In genomic region chr11:116847187-116848085, GRCm38 (mm10) we compare ENCODE assay signal across 27 mouse cellular contexts. TPM values are rescaled to one million over a fixed set of nuclear protein-coding genes. Genes with fewer than 3 reads are reported as not detected.
DNase-seq lines count a peak whose midpoint lies in the region; ATAC-seq and TF ChIP-seq lines count a peak whose summit lies in the region.
"Had no signal": no experiment of that assay in that cellular context is flagged by ENCODE, and none has a peak within 500 bp of the region (broad histone marks: within the 10 kb centered on the region; RNA-seq: fewer than 3 reads in every experiment).

No protein-coding gene starts in this region.

- no peak for TF ChIP-seq CTCF in CH12.LX (conservative IDR thresholded peaks at IDR 0.05 in 1 of 2, IDR thresholded peaks at IDR 0.05 in 1 of 2; ENCODE audit: low read depth in 2 of 2, low read length in 2 of 2)

- no peaks in the 10 kb centered on the region for H3K27me3 ChIP-seq in heart, embryonic 13.5 days (replicated peaks)
- H3K27me3 ChIP-seq in liver, embryonic 13.5 days: no peaks in the 10 kb centered on the region
- H3K27me3 ChIP-seq in liver, embryonic 11.5 days (replicated peaks; ENCODE audit: control insufficient read depth, insufficient read depth, low read length): no peaks in the 10 kb centered on the region
- no peaks in the 10 kb centered on the region for H3K27me3 ChIP-seq in CH12.LX (replicated peaks)
- H3K27me3 ChIP-seq in embryonic facial prominence, embryonic 15.5 days: no peaks in the 10 kb centered on the region
- H3K27me3 ChIP-seq in forebrain, embryonic 16.5 days (replicated peaks; ENCODE audit: control insufficient read depth, insufficient read depth, low read length): no peaks in the 10 kb centered on the region
- H3K27me3 ChIP-seq: hindbrain, embryonic 15.5 days; midbrain, embryonic 15.5 days had no signal

- peak overlapping the region; percentile 13; the same call in 1 of the 2 replicates for H3K9ac ChIP-seq in heart, embryonic 13.5 days
- peak overlapping the region; percentile 43; the same call in 1 of the 2 replicates for H3K9ac ChIP-seq in liver, embryonic 13.5 days
- no peak overlapping the region for H3K9ac ChIP-seq in liver, embryonic 11.5 days (ENCODE audit: low read depth, low read length)
- H3K9ac ChIP-seq in CH12.LX (ENCODE audit: insufficient read depth, low read depth): no peak overlapping the region
- H3K9ac ChIP-seq in embryonic facial prominence, embryonic 15.5 days: no peak overlapping the region
- no peak overlapping the region for H3K9ac ChIP-seq in forebrain, embryonic 16.5 days (replicated peaks; ENCODE audit: low read depth, low read length)
- H3K9ac ChIP-seq: forebrain, postnatal 0 days; hindbrain, embryonic 15.5 days; lung, embryonic 14.5 days; midbrain, embryonic 15.5 days had no signal

- dilution Hi-C loops in CH12.LX (cut with MboI; ENCODE audit: extremely low pct_ligation_motif_present, extremely low pct_unique_long_range_greater_than_20kb, low sequenced_read_pairs): no loop called here

- in situ Hi-C loops in CH12.LX (cut with MboI; ENCODE audit: low pct_ligation_motif_present, low pct_unique_long_range_greater_than_20kb, low sequenced_read_pairs): no loop called here

- peaks cover 44% of the 10 kb centered on the region for H3K4me1 ChIP-seq in heart, embryonic 13.5 days
- H3K4me1 ChIP-seq in liver, embryonic 13.5 days (replicated peaks): peaks cover 65% of the 10 kb centered on the region
- peaks cover 14% of the 10 kb centered on the region for H3K4me1 ChIP-seq in liver, embryonic 11.5 days (replicated peaks; ENCODE audit: control insufficient read depth, insufficient read depth, low read length)
- H3K4me1 ChIP-seq in CH12.LX (ENCODE audit: control insufficient read depth in 1 of 2, insufficient read depth in 2 of 2): peaks cover 5 to 56% of the 10 kb centered on the region in 2 experiments; a peak in 3 of 4 replicates
- H3K4me1 ChIP-seq in embryonic facial prominence, embryonic 15.5 days: peaks cover 26% of the 10 kb centered on the region
- H3K4me1 ChIP-seq in forebrain, embryonic 16.5 days (replicated peaks; ENCODE audit: control insufficient read depth, insufficient read depth, low read length): peaks cover 18% of the 10 kb centered on the region

- 0 out of 2 replicates have a peak overlapping the region, but pooled peaks have one; percentile 6 for H3K27ac ChIP-seq in heart, embryonic 13.5 days (replicated peaks)
- H3K27ac ChIP-seq in liver, embryonic 13.5 days: peak overlapping the region; percentile 9
- H3K27ac ChIP-seq in liver, embryonic 11.5 days (ENCODE audit: low read depth, low read length): no peak overlapping the region
- no peak overlapping the region for H3K27ac ChIP-seq in CH12.LX (ENCODE audit: insufficient read depth, low read depth)
- H3K27ac ChIP-seq in embryonic facial prominence, embryonic 15.5 days (replicated peaks): peak overlapping the region; percentile 13
- H3K27ac ChIP-seq in forebrain, embryonic 16.5 days (ENCODE audit: low read length): no peak overlapping the region
- H3K27ac ChIP-seq: heart, embryonic 10.5 days; hindbrain, embryonic 10.5 days; hindbrain, embryonic 15.5 days; midbrain, embryonic 15.5 days had no signal

- no peak overlapping the region for H3K4me3 ChIP-seq in heart, embryonic 13.5 days
- no peak overlapping the region; the same call in 1 of the 2 replicates for H3K4me3 ChIP-seq in liver, embryonic 13.5 days (replicated peaks)
- H3K4me3 ChIP-seq in liver, embryonic 11.5 days (ENCODE audit: low read depth, low read length): no peak overlapping the region
- no peak overlapping the region for H3K4me3 ChIP-seq in CH12.LX (replicated peaks in 1 of 3; ENCODE audit: low read depth in 2 of 3, low read length in 2 of 3, poor library complexity in 1 of 3)
- H3K4me3 ChIP-seq in embryonic facial prominence, embryonic 15.5 days (replicated peaks): no peak overlapping the region
- H3K4me3 ChIP-seq in forebrain, embryonic 16.5 days (replicated peaks; ENCODE audit: low read length): no peak overlapping the region
- H3K4me3 ChIP-seq: heart, embryonic 10.5 days; hindbrain, embryonic 10.5 days; hindbrain, embryonic 15.5 days; midbrain, embryonic 15.5 days had no signal

- H3K9me3 ChIP-seq in heart, embryonic 13.5 days: no peaks in the 10 kb centered on the region
- no peaks in the 10 kb centered on the region for H3K9me3 ChIP-seq in liver, embryonic 13.5 days (replicated peaks)
- H3K9me3 ChIP-seq in liver, embryonic 11.5 days (ENCODE audit: control insufficient read depth, low read length): no peaks in the 10 kb centered on the region
- H3K9me3 ChIP-seq in CH12.LX (replicated peaks; ENCODE audit: low read length): no peaks in the 10 kb centered on the region
- H3K9me3 ChIP-seq in embryonic facial prominence, embryonic 15.5 days (replicated peaks): no peaks in the 10 kb centered on the region
- no peaks in the 10 kb centered on the region for H3K9me3 ChIP-seq in forebrain, embryonic 16.5 days (ENCODE audit: control insufficient read depth, low read length)
- H3K9me3 ChIP-seq: heart, embryonic 10.5 days; hindbrain, embryonic 10.5 days; hindbrain, embryonic 15.5 days; midbrain, embryonic 15.5 days had no signal

- TF ChIP-seq RAD21 in CH12.LX (IDR thresholded peaks at IDR 0.05; ENCODE audit: low read depth, low read length): no peak

- TF ChIP-seq POLR2A in CH12.LX (IDR thresholded peaks at IDR 0.05; ENCODE audit: low read depth, low read length): peak; percentile 32

- peaks cover 67% of the 10 kb centered on the region for H3K79me2 ChIP-seq in CH12.LX (replicated peaks; ENCODE audit: control insufficient read depth, extremely low read depth, insufficient read depth, poor library complexity, severe bottlenecking)

- H3K4me2 ChIP-seq in heart, embryonic 13.5 days: no peak overlapping the region
- H3K4me2 ChIP-seq in liver, embryonic 13.5 days: no peak overlapping the region
- no peak overlapping the region for H3K4me2 ChIP-seq in liver, embryonic 11.5 days
- peak overlapping the region; percentile 1; the same call in 1 of the 2 replicates for H3K4me2 ChIP-seq in CH12.LX (ENCODE audit: insufficient read depth, low read depth, poor library complexity, severe bottlenecking)
- no peak overlapping the region for H3K4me2 ChIP-seq in embryonic facial prominence, embryonic 15.5 days (replicated peaks)
- no peak overlapping the region for H3K4me2 ChIP-seq in forebrain, embryonic 16.5 days (ENCODE audit: low read length)
- H3K4me2 ChIP-seq: hindbrain, embryonic 15.5 days; lung, embryonic 14.5 days; midbrain, embryonic 15.5 days had no signal

- no peak for ATAC-seq in heart, embryonic 13.5 days (ENCODE audit: extremely low read depth, insufficient number of reproducible peaks, low FRiP score, low TSS enrichment)
- ATAC-seq in liver, embryonic 13.5 days (ENCODE audit: low read depth): no peak
- ATAC-seq in liver, embryonic 11.5 days (replicated peaks; ENCODE audit: low FRiP score): no peak
- ATAC-seq in embryonic facial prominence, embryonic 15.5 days (ENCODE audit: insufficient number of reproducible peaks, low FRiP score, low TSS enrichment, low read depth): no peak
- ATAC-seq in forebrain, embryonic 16.5 days: no peak
- ATAC-seq: forebrain, postnatal 0 days; inflammation-experienced regulatory T-cells, adult 6 months; midbrain, embryonic 15.5 days had no signal

- no peak for TF ChIP-seq EP300 in CH12.LX (IDR thresholded peaks at IDR 0.05; ENCODE audit: low read length)

- H3K36me3 ChIP-seq in heart, embryonic 13.5 days: peaks cover 54% of the 10 kb centered on the region
- H3K36me3 ChIP-seq in liver, embryonic 13.5 days: peaks cover 65% of the 10 kb centered on the region
- peaks cover 21% of the 10 kb centered on the region for H3K36me3 ChIP-seq in liver, embryonic 11.5 days (ENCODE audit: control insufficient read depth, insufficient read depth, low read length)
- H3K36me3 ChIP-seq in CH12.LX (replicated peaks in 1 of 2; ENCODE audit: control insufficient read depth in 1 of 2, insufficient read depth in 1 of 2, low read length in 1 of 2): peaks cover 29 to 56% of the 10 kb centered on the region in 2 experiments
- H3K36me3 ChIP-seq in embryonic facial prominence, embryonic 15.5 days: peaks cover 24% of the 10 kb centered on the region
- H3K36me3 ChIP-seq in forebrain, embryonic 16.5 days (ENCODE audit: control insufficient read depth, insufficient read depth): peaks cover 9% of the 10 kb centered on the region; the same call in 1 of the 2 replicates

- 87% methylated on average over 3 of the region's 3 CpGs for WGBS in heart, embryonic 13.5 days
- WGBS in liver, embryonic 13.5 days (ENCODE audit: insufficient replicate concordance): 88% methylated on average over 3 of the region's 3 CpGs
- 92% methylated on average over 3 of the region's 3 CpGs for WGBS in liver, embryonic 11.5 days
- 84% methylated on average over 3 of the region's 3 CpGs for WGBS in embryonic facial prominence, embryonic 15.5 days
- 89% methylated on average over 3 of the region's 3 CpGs for WGBS in forebrain, embryonic 16.5 days

- DNase-seq in heart, postnatal 4 days: no peak
- DNase-seq in liver, embryonic 13.5 days: no peak
- no peak for DNase-seq in liver, embryonic 11.5 days (ENCODE audit: low spot score)
- DNase-seq in CH12.LX (ENCODE audit: extremely low read depth): peak; percentile 34
- DNase-seq in frontal cortex, postnatal 25 days (ENCODE audit: low spot score in 2 of 2): no peak
- DNase-seq: adrenal gland, postnatal 25 days; cerebellum, adult 11-12 months; cerebellum, adult 9-11 months; forebrain, postnatal 0 days; gastrocnemius, postnatal 10 days; heart, postnatal 10 days; kidney, adult 11 months; kidney, postnatal 10 days; lung, embryonic 14.5 days; lung, postnatal 14 days; right cerebral cortex, postnatal 25 days; thymus, adult 2 months; thymus, postnatal 4 days had no signal

RNA-seq across cellular contexts. Expression of gene Jmjd6, which starts 4.2 kb away (rescaled TPM):
- 61.7 and 75.3 TPM in 2 replicates for polyA plus RNA-seq in heart, embryonic 13.5 days (2015; fragmentation: Nextera tagmentation; extraction: Ambion mirVana)
- 10 to 100 TPM; 41.2 to 43.3 TPM for total RNA-seq in heart, postnatal 4 days (2021)
- 38.1 and 40.1 TPM in 2 replicates for polyA plus RNA-seq in liver, embryonic 13.5 days (2015; fragmentation: Nextera tagmentation; extraction: Ambion mirVana)
- 93.1 and 102 TPM in 2 replicates for polyA plus RNA-seq in liver, embryonic 11.5 days (2014; fragmentation: Nextera tagmentation; extraction: Ambion mirVana)
- total RNA-seq in CH12.LX (2012; rRNA removed) (106 and 110 TPM in 2 replicates), CH12.LX (2014; rRNA removed) (104 and 116 TPM in 2 replicates)
- polyA plus RNA-seq in CH12.LX (2012; ENCODE audit: insufficient read length, low read depth): 109 and 133 TPM in 2 replicates
- 74.1 and 79.1 TPM in 2 replicates for polyA plus RNA-seq in embryonic facial prominence, embryonic 15.5 days (2015; fragmentation: Nextera tagmentation; extraction: Ambion mirVana)
- polyA plus RNA-seq in forebrain, embryonic 16.5 days (2015; fragmentation: Nextera tagmentation; extraction: Ambion mirVana): 71.2 and 72.5 TPM in 2 replicates

RNA-seq across cellular contexts. Expression of gene Mettl23, which starts 4.4 kb away (rescaled TPM):
- 63.8 and 68.8 TPM in 2 replicates for polyA plus RNA-seq in heart, embryonic 13.5 days (2015; fragmentation: Nextera tagmentation; extraction: Ambion mirVana)
- 10 to 100 TPM; 31.0 to 32.2 TPM for total RNA-seq in heart, postnatal 4 days (2021)
- polyA plus RNA-seq in liver, embryonic 13.5 days (2015; fragmentation: Nextera tagmentation; extraction: Ambion mirVana): 44.2 and 47.0 TPM in 2 replicates
- polyA plus RNA-seq in liver, embryonic 11.5 days (2014; fragmentation: Nextera tagmentation; extraction: Ambion mirVana): 65.1 and 73.9 TPM in 2 replicates
- total RNA-seq in CH12.LX (2012; rRNA removed) (60.1 and 63.7 TPM in 2 replicates), CH12.LX (2014; rRNA removed) (64.9 and 82.2 TPM in 2 replicates)
- polyA plus RNA-seq in CH12.LX (2012; ENCODE audit: insufficient read length, low read depth): 30.6 and 44.5 TPM in 2 replicates
- 75.9 and 79.9 TPM in 2 replicates for polyA plus RNA-seq in embryonic facial prominence, embryonic 15.5 days (2015; fragmentation: Nextera tagmentation; extraction: Ambion mirVana)
- polyA plus RNA-seq in forebrain, embryonic 16.5 days (2015; fragmentation: Nextera tagmentation; extraction: Ambion mirVana): 80.4 and 88.5 TPM in 2 replicates

RNA-seq across cellular contexts. Expression of gene Mfsd11, which starts 4.8 kb away (rescaled TPM):
- 32.2 and 35.5 TPM in 2 replicates for polyA plus RNA-seq in heart, embryonic 13.5 days (2015; fragmentation: Nextera tagmentation; extraction: Ambion mirVana)
- 10 to 100 TPM; 26.9 to 35.6 TPM for total RNA-seq in heart, postnatal 4 days (2021)
- polyA plus RNA-seq in liver, embryonic 13.5 days (2015; fragmentation: Nextera tagmentation; extraction: Ambion mirVana): 10.4 and 11.8 TPM in 2 replicates
- polyA plus RNA-seq in liver, embryonic 11.5 days (2014; fragmentation: Nextera tagmentation; extraction: Ambion mirVana): 21.4 and 23.9 TPM in 2 replicates
- total RNA-seq in CH12.LX (2012; rRNA removed) (13.2 and 16.0 TPM in 2 replicates), CH12.LX (2014; rRNA removed) (3.7 and 4.1 TPM in 2 replicates)
- 15.4 and 17.7 TPM in 2 replicates for polyA plus RNA-seq in CH12.LX (2012; ENCODE audit: insufficient read length, low read depth)
- 44.8 and 51.2 TPM in 2 replicates for polyA plus RNA-seq in embryonic facial prominence, embryonic 15.5 days (2015; fragmentation: Nextera tagmentation; extraction: Ambion mirVana)
- polyA plus RNA-seq in forebrain, embryonic 16.5 days (2015; fragmentation: Nextera tagmentation; extraction: Ambion mirVana): 46.3 and 55.8 TPM in 2 replicates

RNA-seq across cellular contexts. Expression of gene Srsf2, which starts 5.5 kb away (rescaled TPM):
- 530 and 543 TPM in 2 replicates for polyA plus RNA-seq in heart, embryonic 13.5 days (2015; fragmentation: Nextera tagmentation; extraction: Ambion mirVana)
- total RNA-seq in heart, postnatal 4 days (2021): 100 to 1,000 TPM; 269 to 299 TPM
- 543 and 573 TPM in 2 replicates for polyA plus RNA-seq in liver, embryonic 13.5 days (2015; fragmentation: Nextera tagmentation; extraction: Ambion mirVana)
- 931 and 939 TPM in 2 replicates for polyA plus RNA-seq in liver, embryonic 11.5 days (2014; fragmentation: Nextera tagmentation; extraction: Ambion mirVana)
- 298 and 478 TPM in 2 replicates for total RNA-seq in CH12.LX (2012; rRNA removed)
- 443 and 471 TPM in 2 replicates for total RNA-seq in CH12.LX (2014; rRNA removed)
- 1,116 and 1,224 TPM in 2 replicates for polyA plus RNA-seq in CH12.LX (2012; ENCODE audit: insufficient read length, low read depth)
- polyA plus RNA-seq in embryonic facial prominence, embryonic 15.5 days (2015; fragmentation: Nextera tagmentation; extraction: Ambion mirVana): 694 and 715 TPM in 2 replicates
- 649 and 700 TPM in 2 replicates for polyA plus RNA-seq in forebrain, embryonic 16.5 days (2015; fragmentation: Nextera tagmentation; extraction: Ambion mirVana)

RNA-seq across cellular contexts. Expression of gene Mxra7, which starts 19.6 kb away (rescaled TPM):
- 18.4 and 19.3 TPM in 2 replicates for polyA plus RNA-seq in heart, embryonic 13.5 days (2015; fragmentation: Nextera tagmentation; extraction: Ambion mirVana)
- 10 to 100 TPM; 40.9 to 42.9 TPM for total RNA-seq in heart, postnatal 4 days (2021)
- 2.0 and 2.5 TPM in 2 replicates for polyA plus RNA-seq in liver, embryonic 13.5 days (2015; fragmentation: Nextera tagmentation; extraction: Ambion mirVana)
- 8.4 and 9.3 TPM in 2 replicates for polyA plus RNA-seq in liver, embryonic 11.5 days (2014; fragmentation: Nextera tagmentation; extraction: Ambion mirVana)
- total RNA-seq in CH12.LX (2012; rRNA removed) (not detected in 2 replicates), CH12.LX (2014; rRNA removed) (not detected in 2 replicates)
- not detected in 2 replicates for polyA plus RNA-seq in CH12.LX (2012; ENCODE audit: insufficient read length, low read depth)
- polyA plus RNA-seq in embryonic facial prominence, embryonic 15.5 days (2015; fragmentation: Nextera tagmentation; extraction: Ambion mirVana): 24.8 and 32.3 TPM in 2 replicates
- 6.3 and 7.8 TPM in 2 replicates for polyA plus RNA-seq in forebrain, embryonic 16.5 days (2015; fragmentation: Nextera tagmentation; extraction: Ambion mirVana)
- total RNA-seq: neutrophil, adult 5-6 weeks had no signal
- polyA plus RNA-seq: inflammation-experienced regulatory T-cells, adult 6 months had no signal

Comparison
In these comparisons a context has a peak if more than half of its experiments do, and no peak if none do; other contexts are left out.
1. H3K27ac ChIP-seq: peak in heart, embryonic 13.5 days (single experiment), liver, embryonic 13.5 days (single experiment) and embryonic facial prominence, embryonic 15.5 days (single experiment); none in liver, embryonic 11.5 days (single experiment), CH12.LX (single experiment) and forebrain, embryonic 16.5 days (single experiment).
2. H3K9ac ChIP-seq: peak in heart, embryonic 13.5 days (single experiment) and liver, embryonic 13.5 days (single experiment); none in liver, embryonic 11.5 days (single experiment), CH12.LX (single experiment), embryonic facial prominence, embryonic 15.5 days (single experiment) and forebrain, embryonic 16.5 days (single experiment).